Mouse (Mus musculus) inflammation-experienced regulatory T-cells, adult 16 weeks (primary cell): Measurements from ENCODE around the gene Efhc1. TPM values are rescaled to one million over a fixed set of nuclear protein-coding genes. Genes with fewer than 3 reads are reported as not detected.

Experiments used
- polyA plus RNA-seq: library from polyadenylated mRNA; unstranded; fragments of 100-300 nt; shearing (Covaris generic); gene quantifications from one replicate; pipeline ENCODE4 v1.2.1, GENCODE M21; 2017

Efhc1 gene
- polyA plus RNA-seq, result 0.67 TPM

GRCm38 (mm10) chr1:20951300-20951763 lies at the start of gene Efhc1:
Efhc1 (plus strand) TSS chr1:20951626.

Other genes with a start within 250 kb of the Efhc1 start
- not detected for gene Il17a, start 220.7 kb upstream of the Efhc1 start, polyA plus RNA-seq
- not detected for gene Il17f, start 161.0 kb upstream of the Efhc1 start, polyA plus RNA-seq
- 78.2 TPM for gene Mcm3, start 131.3 kb upstream of the Efhc1 start, polyA plus RNA-seq
- gene Paqr8, start 61.0 kb upstream of the Efhc1 start, polyA plus RNA-seq, result 9.8 TPM
- 5.1 TPM for gene Tram2, start 127.6 kb downstream of the Efhc1 start, polyA plus RNA-seq